Mouse (Mus musculus): ENCODE measurements around the gene Syndig1.

Gene Syndig1

GRCm38 (mm10) chr2:149828911-149829310 lies at the start of gene Syndig1:
Syndig1 (plus strand) TSS chr2:149829211.
- DNase-seq (ENCODE audit: low read depth, low spot score), result no peak

GRCm38 (mm10) chr2:149798613-149799012 lies 30.4 kb upstream of the Syndig1 start:
- DNase-seq (ENCODE audit: low read depth, low spot score), result no peak

- DNase-seq (ENCODE audit: low read depth, low spot score), result no peak
Measured at GRCm38 (mm10) chr2:149804599-149805140, 24.3 kb upstream of the Syndig1 start.

GRCm38 (mm10) chr2:149805256-149805655 lies 23.8 kb upstream of the Syndig1 start:
- DNase-seq (ENCODE audit: low read depth, low spot score), result no peak

GRCm38 (mm10) chr2:149812899-149813298 lies 16.1 kb upstream of the Syndig1 start:
- DNase-seq (ENCODE audit: low read depth, low spot score), result no peak

GRCm38 (mm10) chr2:149818395-149818794 lies 10.6 kb upstream of the Syndig1 start:
- no peak for DNase-seq (ENCODE audit: low read depth, low spot score)

GRCm38 (mm10) chr2:149819751-149820150 lies 9.3 kb upstream of the Syndig1 start:
- DNase-seq (ENCODE audit: low read depth, low spot score), result no peak

- DNase-seq (ENCODE audit: low read depth, low spot score), result no peak
Measured at GRCm38 (mm10) chr2:149820201-149820600, 8.8 kb upstream of the Syndig1 start.

GRCm38 (mm10) chr2:149829955-149830535 lies 1.0 kb downstream of the Syndig1 start:
- no peak for DNase-seq (ENCODE audit: low read depth, low spot score)

GRCm38 (mm10) chr2:149830536-149831458 lies 1.8 kb downstream of the Syndig1 start, which contains the start of gene C530025M09Rik:
C530025M09Rik (minus strand) TSS chr2:149831213.
- DNase-seq (ENCODE audit: low read depth, low spot score), result no peak

GRCm38 (mm10) chr2:149831459-149832245 lies 2.6 kb downstream of the Syndig1 start:
- DNase-seq (ENCODE audit: low read depth, low spot score), result no peak

- no peak for DNase-seq (ENCODE audit: low read depth, low spot score)
Measured at GRCm38 (mm10) chr2:149832301-149832700, 3.3 kb downstream of the Syndig1 start.

- DNase-seq (ENCODE audit: low read depth, low spot score), result no peak
Measured at GRCm38 (mm10) chr2:149835091-149835490, 6.1 kb downstream of the Syndig1 start.

GRCm38 (mm10) chr2:149836471-149837135 lies 7.6 kb downstream of the Syndig1 start:
- DNase-seq (ENCODE audit: low read depth, low spot score), result no peak

GRCm38 (mm10) chr2:149839666-149840065 lies 10.7 kb downstream of the Syndig1 start:
- DNase-seq (ENCODE audit: low read depth, low spot score), result no peak

GRCm38 (mm10) chr2:149844575-149844974 lies 15.6 kb downstream of the Syndig1 start:
- no peak for DNase-seq (ENCODE audit: low read depth, low spot score)

GRCm38 (mm10) chr2:149848778-149849177 lies 19.8 kb downstream of the Syndig1 start:
- DNase-seq (ENCODE audit: low read depth, low spot score), result no peak

- no peak for DNase-seq (ENCODE audit: low read depth, low spot score)
Measured at GRCm38 (mm10) chr2:149861002-149861401, 32.0 kb downstream of the Syndig1 start.

- no peak for DNase-seq (ENCODE audit: low read depth, low spot score)
Measured at GRCm38 (mm10) chr2:149865914-149866435, 37.0 kb downstream of the Syndig1 start.

- no peak for DNase-seq (ENCODE audit: low read depth, low spot score)
Measured at GRCm38 (mm10) chr2:149870496-149870895, 41.5 kb downstream of the Syndig1 start.

- no peak for DNase-seq (ENCODE audit: low read depth, low spot score)
Measured at GRCm38 (mm10) chr2:149872496-149872895, 43.5 kb downstream of the Syndig1 start.
